Comparison of ENCODE assay signal across 8 mouse cellular contexts in the genomic region with DNA sequence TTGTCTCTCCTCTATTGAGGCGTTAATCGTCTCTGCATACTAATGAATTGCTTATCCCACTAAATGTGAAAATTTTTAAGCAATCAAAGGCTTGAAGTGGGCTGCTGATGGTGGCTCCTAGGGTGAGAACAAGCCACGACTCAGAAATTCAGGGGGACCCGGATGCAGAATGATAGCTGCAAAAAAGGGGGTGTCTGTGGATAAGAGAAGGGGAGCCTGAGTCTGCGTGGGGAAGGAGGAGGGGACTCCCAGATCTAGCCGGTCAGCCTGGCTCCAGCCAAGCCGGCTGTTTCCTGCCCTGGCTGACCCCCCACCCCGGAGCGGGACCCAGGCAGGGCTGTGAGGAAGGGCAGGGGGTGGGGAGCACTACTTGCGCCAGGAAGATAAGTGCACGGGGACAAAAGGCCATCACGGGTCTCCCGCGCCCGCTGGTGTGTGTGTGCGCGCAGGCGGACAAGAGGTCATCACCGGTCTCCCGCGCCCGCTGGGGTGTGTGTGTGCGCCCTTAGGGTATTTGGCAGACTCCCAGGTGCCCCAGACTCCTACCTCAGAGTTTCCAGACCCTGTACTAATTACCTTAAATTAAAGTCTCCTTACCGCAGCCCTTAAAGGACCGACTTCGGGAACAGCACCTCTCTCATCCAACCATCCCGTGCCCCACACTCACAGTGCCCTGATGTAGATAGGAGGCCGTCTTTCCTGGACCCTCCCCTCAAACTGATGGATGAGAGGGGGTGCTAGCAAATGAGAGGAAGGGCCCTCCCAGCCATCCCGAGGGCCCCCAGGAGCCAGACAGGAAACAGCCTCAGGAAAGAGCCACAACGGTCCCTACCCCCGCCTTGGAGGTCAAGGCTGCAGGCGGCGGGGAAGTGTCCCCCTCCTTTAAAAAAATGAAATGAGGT. TPM values are rescaled to one million over a fixed set of nuclear protein-coding genes. Genes with fewer than 3 reads are reported as not detected.
DNase-seq lines count a peak whose midpoint lies in the region; ATAC-seq and TF ChIP-seq lines count a peak whose summit lies in the region.

No protein-coding gene starts in this region.

- no peak for TF ChIP-seq CTCF in layer of hippocampus, adult 2 months (conservative IDR thresholded peaks at IDR 0.05)
- TF ChIP-seq CTCF in hindbrain, postnatal 0 days (IDR thresholded peaks at IDR 0.05; ENCODE audit: low read depth): no peak

- H3K4me2 ChIP-seq in hindbrain, postnatal 0 days (ENCODE audit: low read depth, low read length): peak overlapping the region; percentile 86
- H3K4me2 ChIP-seq in liver, embryonic 12.5 days: peak overlapping the region; percentile 61
- peak overlapping the region; percentile 91 for H3K4me2 ChIP-seq in neural tube, embryonic 12.5 days (replicated peaks)

- WGBS in hindbrain, postnatal 0 days: 1% methylated on average over 33 of the region's 33 CpGs
- WGBS in liver, embryonic 12.5 days (ENCODE audit: insufficient replicate concordance): 2% methylated on average over 33 of the region's 33 CpGs
- WGBS in neural tube, embryonic 12.5 days: under 1% methylated on average over 33 of the region's 33 CpGs

- H3K9ac ChIP-seq in hindbrain, postnatal 0 days (replicated peaks; ENCODE audit: low read length): peak overlapping the region; percentile 52
- no peak overlapping the region for H3K9ac ChIP-seq in liver, embryonic 12.5 days
- H3K9ac ChIP-seq in neural tube, embryonic 12.5 days: peak overlapping the region; percentile 51

- 0 out of 2 replicates have a peak, but pooled peaks cover 15% of the 10 kb centered on the region for H3K4me1 ChIP-seq in hindbrain, postnatal 0 days (ENCODE audit: insufficient read depth, low read length)
- H3K4me1 ChIP-seq in liver, embryonic 12.5 days: peaks cover 25% of the 10 kb centered on the region
- peaks cover 55% of the 10 kb centered on the region for H3K4me1 ChIP-seq in neural tube, embryonic 12.5 days

- no peak for DNase-seq in layer of hippocampus, adult 2 months (ENCODE audit: low spot score in 2 of 2)
- DNase-seq in layer of hippocampus, adult 9-11 months: no peak
- DNase-seq in gastrocnemius, postnatal 14 days: peak; percentile 65
- no peak for DNase-seq in hindbrain, postnatal 0 days (ENCODE audit: low spot score)
- DNase-seq in urinary bladder, adult 2 months (ENCODE audit: low spot score): no peak

- no peaks in the 10 kb centered on the region for H3K36me3 ChIP-seq in hindbrain, postnatal 0 days (ENCODE audit: insufficient read depth, low read length)
- peaks cover 2% of the 10 kb centered on the region; the same call in 1 of the 2 replicates for H3K36me3 ChIP-seq in liver, embryonic 12.5 days
- peaks cover 4% of the 10 kb centered on the region; the same call in 1 of the 2 replicates for H3K36me3 ChIP-seq in neural tube, embryonic 12.5 days

- 0 out of 2 replicates have a peak, but pooled peaks cover 1% of the 10 kb centered on the region for H3K9me3 ChIP-seq in hindbrain, postnatal 0 days (ENCODE audit: low read length)
- no peaks in the 10 kb centered on the region for H3K9me3 ChIP-seq in liver, embryonic 12.5 days (replicated peaks)
- H3K9me3 ChIP-seq in neural tube, embryonic 12.5 days: 0 out of 2 replicates have a peak, but pooled peaks cover 3% of the 10 kb centered on the region

- H3K27ac ChIP-seq in layer of hippocampus, adult 2 months: peak overlapping the region; percentile 65; the same call in 1 of the 2 replicates
- H3K27ac ChIP-seq in hindbrain, postnatal 0 days: peak overlapping the region; percentile 37; the same call in 1 of the 2 replicates
- H3K27ac ChIP-seq in liver, embryonic 12.5 days: peak overlapping the region; percentile 70
- H3K27ac ChIP-seq in neural tube, embryonic 12.5 days: no peak overlapping the region

- ATAC-seq in hindbrain, postnatal 0 days: no peak
- ATAC-seq in liver, embryonic 12.5 days: peak; percentile 20
- 0 out of 2 replicates have a peak, but pooled peaks have one; percentile 22 for ATAC-seq in neural tube, embryonic 12.5 days (ENCODE audit: low FRiP score, low read depth)
- ATAC-seq in CD4-positive, CD25-positive, alpha-beta regulatory T cell, adult 4 months: no peak

- intact Hi-C loops in gastrocnemius, postnatal 14 days (cut with DNase I; ENCODE audit: low total_unique reads): no loop called here

- peak overlapping the region; percentile 64 for H3K4me3 ChIP-seq in layer of hippocampus, adult 2 months
- H3K4me3 ChIP-seq in hindbrain, postnatal 0 days (ENCODE audit: low read length): peak overlapping the region; percentile 57
- peak overlapping the region; percentile 61 for H3K4me3 ChIP-seq in liver, embryonic 12.5 days
- peak overlapping the region; percentile 73 for H3K4me3 ChIP-seq in neural tube, embryonic 12.5 days

- 0 out of 2 replicates have a peak, but pooled peaks cover 6% of the 10 kb centered on the region for H3K27me3 ChIP-seq in hindbrain, postnatal 0 days (ENCODE audit: insufficient read depth, low read length)
- H3K27me3 ChIP-seq in liver, embryonic 12.5 days (replicated peaks): peaks cover 72% of the 10 kb centered on the region
- no peaks in the 10 kb centered on the region; the same call in 1 of the 2 replicates for H3K27me3 ChIP-seq in neural tube, embryonic 12.5 days (replicated peaks)

RNA-seq across cellular contexts. Expression of a gene that starts 1.2 kb away (rescaled TPM):
- 1 to 10 TPM; 5.6 to 5.7 TPM for total RNA-seq in layer of hippocampus, adult 2 months (2021)
- 10 to 100 TPM; 26.5 to 27.4 TPM for total RNA-seq in gastrocnemius, postnatal 14 days (2021)
- total RNA-seq in hindbrain, postnatal 0 days (2014; rRNA removed): 18.3 and 18.9 TPM in 2 replicates
- polyA plus RNA-seq in hindbrain, postnatal 0 days (2015; fragmentation: Nextera tagmentation; extraction: Ambion mirVana): 4.8 and 5.5 TPM in 2 replicates
- polyA plus RNA-seq in liver, embryonic 12.5 days (2016; fragmentation: Nextera tagmentation; extraction: Ambion mirVana): 14.2 and 15.7 TPM in 2 replicates
- 25.6 and 28.1 TPM in 2 replicates for polyA plus RNA-seq in neural tube, embryonic 12.5 days (2016; fragmentation: Nextera tagmentation; extraction: Ambion mirVana)
- polyA plus RNA-seq in urinary bladder, adult 2 months (2012; rRNA removed): 24.2 and 31.4 TPM in 2 replicates
- not detected for polyA plus RNA-seq in CD4-positive, CD25-positive, alpha-beta regulatory T cell, adult 4 months (2017; shearing (Covaris generic))

RNA-seq across cellular contexts. Expression of a gene that starts 15.3 kb away (rescaled TPM):
- 10 to 100 TPM; 27.9 to 28.4 TPM for total RNA-seq in layer of hippocampus, adult 2 months (2021)
- 1 to 10 TPM; 3.1 to 3.3 TPM for total RNA-seq in gastrocnemius, postnatal 14 days (2021)
- total RNA-seq in hindbrain, postnatal 0 days (2014; rRNA removed): 32.6 and 41.3 TPM in 2 replicates
- 27.3 and 27.6 TPM in 2 replicates for polyA plus RNA-seq in hindbrain, postnatal 0 days (2015; fragmentation: Nextera tagmentation; extraction: Ambion mirVana)
- polyA plus RNA-seq in liver, embryonic 12.5 days (2016; fragmentation: Nextera tagmentation; extraction: Ambion mirVana): 5.0 and 5.8 TPM in 2 replicates
- polyA plus RNA-seq in neural tube, embryonic 12.5 days (2016; fragmentation: Nextera tagmentation; extraction: Ambion mirVana): 24.4 and 25.1 TPM in 2 replicates
- polyA plus RNA-seq in urinary bladder, adult 2 months (2012; rRNA removed): 16.6 and 17.1 TPM in 2 replicates
- polyA plus RNA-seq in CD4-positive, CD25-positive, alpha-beta regulatory T cell, adult 4 months (2017; shearing (Covaris generic)): 10 to 100 TPM in 1 of 2 experiments, 1 to 10 TPM in 1; 9.2 to 16.7 TPM

RNA-seq across cellular contexts. Expression of a gene that starts 34.5 kb away (rescaled TPM):
- 1 to 10 TPM; 4.8 to 7.3 TPM for total RNA-seq in layer of hippocampus, adult 2 months (2021)
- total RNA-seq in gastrocnemius, postnatal 14 days (2021): 1 to 10 TPM; 7.9 to 9.6 TPM
- total RNA-seq in hindbrain, postnatal 0 days (2014; rRNA removed): 14.3 and 15.0 TPM in 2 replicates
- polyA plus RNA-seq in hindbrain, postnatal 0 days (2015; fragmentation: Nextera tagmentation; extraction: Ambion mirVana): 13.9 and 15.5 TPM in 2 replicates
- polyA plus RNA-seq in liver, embryonic 12.5 days (2016; fragmentation: Nextera tagmentation; extraction: Ambion mirVana): 16.8 and 18.7 TPM in 2 replicates
- 31.7 and 36.2 TPM in 2 replicates for polyA plus RNA-seq in neural tube, embryonic 12.5 days (2016; fragmentation: Nextera tagmentation; extraction: Ambion mirVana)
- polyA plus RNA-seq in urinary bladder, adult 2 months (2012; rRNA removed): 54.5 and 62.8 TPM in 2 replicates
- polyA plus RNA-seq in CD4-positive, CD25-positive, alpha-beta regulatory T cell, adult 4 months (2017; shearing (Covaris generic)): 1 to 10 TPM; 1.0 to 1.7 TPM

RNA-seq across cellular contexts. Expression of a gene that starts 41.3 kb away (rescaled TPM):
- 100 to 1,000 TPM; 223 to 232 TPM for total RNA-seq in layer of hippocampus, adult 2 months (2021)
- total RNA-seq in gastrocnemius, postnatal 14 days (2021): 10 to 100 TPM; 39.0 to 40.6 TPM
- total RNA-seq in hindbrain, postnatal 0 days (2014; rRNA removed): 82.9 and 98.9 TPM in 2 replicates
- 55.5 and 57.0 TPM in 2 replicates for polyA plus RNA-seq in hindbrain, postnatal 0 days (2015; fragmentation: Nextera tagmentation; extraction: Ambion mirVana)
- polyA plus RNA-seq in liver, embryonic 12.5 days (2016; fragmentation: Nextera tagmentation; extraction: Ambion mirVana): 125 and 128 TPM in 2 replicates
- 155 and 167 TPM in 2 replicates for polyA plus RNA-seq in neural tube, embryonic 12.5 days (2016; fragmentation: Nextera tagmentation; extraction: Ambion mirVana)
- 163 and 168 TPM in 2 replicates for polyA plus RNA-seq in urinary bladder, adult 2 months (2012; rRNA removed)
- polyA plus RNA-seq in CD4-positive, CD25-positive, alpha-beta regulatory T cell, adult 4 months (2017; shearing (Covaris generic)): 10 to 100 TPM; 60.2 to 63.7 TPM

RNA-seq across cellular contexts. Expression of a gene that starts 54.3 kb away (rescaled TPM):
- total RNA-seq in layer of hippocampus, adult 2 months (2021): 10 to 100 TPM; 12.4 to 13.8 TPM
- 10 to 100 TPM; 30.5 to 36.3 TPM for total RNA-seq in gastrocnemius, postnatal 14 days (2021)
- total RNA-seq in hindbrain, postnatal 0 days (2014; rRNA removed): 35.5 TPM in 2 replicates
- 32.1 and 33.3 TPM in 2 replicates for polyA plus RNA-seq in hindbrain, postnatal 0 days (2015; fragmentation: Nextera tagmentation; extraction: Ambion mirVana)
- 11.9 and 12.5 TPM in 2 replicates for polyA plus RNA-seq in liver, embryonic 12.5 days (2016; fragmentation: Nextera tagmentation; extraction: Ambion mirVana)
- 11.4 and 11.6 TPM in 2 replicates for polyA plus RNA-seq in neural tube, embryonic 12.5 days (2016; fragmentation: Nextera tagmentation; extraction: Ambion mirVana)
- polyA plus RNA-seq in urinary bladder, adult 2 months (2012; rRNA removed): 8.2 and 9.0 TPM in 2 replicates
- 1 to 10 TPM in 1 of 2 experiments, under 1 TPM in 1; 0.65 to 1.3 TPM for polyA plus RNA-seq in CD4-positive, CD25-positive, alpha-beta regulatory T cell, adult 4 months (2017; shearing (Covaris generic))

Comparison
In these comparisons a context has a peak if more than half of its experiments do, and no peak if none do; other contexts are left out.
1. ATAC-seq: peak in liver, embryonic 12.5 days (single experiment) and neural tube, embryonic 12.5 days (single experiment); none in hindbrain, postnatal 0 days (single experiment) and CD4-positive, CD25-positive, alpha-beta regulatory T cell, adult 4 months (single experiment).
2. Peak in every context shown above with its lines, with median percentiles within 50 percentile points of each other: H3K4me3 ChIP-seq and H3K4me2 ChIP-seq.